Mouse (Mus musculus) left cerebral cortex, postnatal 10 days (tissue): ENCODE measurements at regions not wholly inside any gene's neighbourhood (a gene's known extent, or its start where the extent isn't known, plus 50 kb on each side); places are given as distances from the start of the nearest gene placed in this dataset.

Experiments used
- DNase-seq, 2 experiments: peaks; one replicate each; pipeline ENCODE4 v3.0.0; 2021 to 2022; ENCODE audit warnings: low spot score in 2 of 2, mixed read lengths in 1 of 2; ENCODE audit errors: extremely low spot score in 1 of 2
- intact Hi-C: fragments of 180-260 bp; cut with DNase I; formaldehyde crosslinking; loops from one replicate; pipeline ENCODE4 v1.15.1; 2025

GRCm38 (mm10) chr5:106098887-106099286 lies 222.5 kb downstream of the Zfp326 start:
- DNase-seq = no peak
- intact Hi-C loops = no loop called here

- no peak for DNase-seq
- intact Hi-C loops = no loop called here
Measured at GRCm38 (mm10) chr5:106089332-106089731, 213.0 kb downstream of the Zfp326 start.

- intact Hi-C loops = no loop called here
- DNase-seq = no peak
Measured at GRCm38 (mm10) chr5:106088478-106089185, 212.3 kb downstream of the Zfp326 start.

- DNase-seq = no peak
- intact Hi-C loops = loop anchor here (2.0 kb wide), 1 partner anchor 45 kb away; no protein-coding TSS in a partner anchor
Measured at GRCm38 (mm10) chr5:106083786-106084185, 207.4 kb downstream of the Zfp326 start.

GRCm38 (mm10) chr5:106082891-106083290 lies 206.5 kb downstream of the Zfp326 start:
- DNase-seq = no peak
- intact Hi-C loops = no loop called here

- intact Hi-C loops = no loop called here
- no peak for DNase-seq
Measured at GRCm38 (mm10) chr5:106067124-106067551, 190.8 kb downstream of the Zfp326 start.

- no peak for DNase-seq
- intact Hi-C loops = no loop called here
Measured at GRCm38 (mm10) chr5:106066706-106067105, 190.3 kb downstream of the Zfp326 start.

GRCm38 (mm10) chr5:106064366-106064765 lies 188.0 kb downstream of the Zfp326 start:
- intact Hi-C loops = no loop called here
- DNase-seq = no peak

GRCm38 (mm10) chr5:106062926-106063325 lies 186.6 kb downstream of the Zfp326 start:
- intact Hi-C loops = no loop called here
- no peak for DNase-seq

- no peak for DNase-seq
- intact Hi-C loops = no loop called here
Measured at GRCm38 (mm10) chr5:106056631-106057030, 180.3 kb downstream of the Zfp326 start.

GRCm38 (mm10) chr5:106055221-106055620 lies 178.9 kb downstream of the Zfp326 start:
- DNase-seq = no peak
- intact Hi-C loops = no loop called here

GRCm38 (mm10) chr5:106051026-106051425 lies 174.7 kb downstream of the Zfp326 start:
- intact Hi-C loops = no loop called here
- DNase-seq = no peak

GRCm38 (mm10) chr5:106044878-106045585 lies 168.7 kb downstream of the Zfp326 start:
- intact Hi-C loops = no loop called here
- no peak for DNase-seq

- DNase-seq = no peak
- intact Hi-C loops = loop anchor here (2.0 kb wide), 1 partner anchor 46 kb away; no protein-coding TSS in a partner anchor
Measured at GRCm38 (mm10) chr5:106038321-106038720, 162.0 kb downstream of the Zfp326 start.

GRCm38 (mm10) chr5:106036176-106036575 lies 159.8 kb downstream of the Zfp326 start:
- intact Hi-C loops = no loop called here
- no peak for DNase-seq

- intact Hi-C loops = no loop called here
- DNase-seq = no peak
Measured at GRCm38 (mm10) chr5:106032956-106033355, 156.6 kb downstream of the Zfp326 start.

- intact Hi-C loops = no loop called here
- DNase-seq = no peak
Measured at GRCm38 (mm10) chr5:106026861-106027260, 150.5 kb downstream of the Zfp326 start.

- no peak for DNase-seq
- intact Hi-C loops = loop anchor here (5.0 kb wide), 1 partner anchor 448 kb away; no protein-coding TSS in a partner anchor
Measured at GRCm38 (mm10) chr5:106004292-106004917, 128.0 kb downstream of the Zfp326 start.
